22 mouse cellular contexts compared by ENCODE assay signal in genomic region chr1:71936501-71937129, GRCm38 (mm10).
DNase-seq lines count a peak whose midpoint lies in the region; ATAC-seq lines count a peak whose summit lies in the region.
"Had no signal": no experiment of that assay in that cellular context is flagged by ENCODE, and none has a peak within 500 bp of the region (broad histone marks: within the 10 kb centered on the region; RNA-seq: fewer than 3 reads in every experiment).

No protein-coding gene starts in this region.

- DNase-seq in forebrain, embryonic 10.5 days (ENCODE audit: extremely low spot score, low spot score) = no peak
- peak; percentile 5 for DNase-seq in kidney, adult 9 months
- DNase-seq in kidney, adult 18-20 months = no peak
- peak; percentile 48 for DNase-seq in 3134 (ENCODE audit: extremely low read depth, insufficient read length, low spot score)
- no peak for DNase-seq in right cerebral cortex, postnatal 10 days (ENCODE audit: low spot score in 2 of 2)
- DNase-seq in adrenal gland, postnatal 4 days (ENCODE audit: low spot score in 2 of 2) = no peak
- DNase-seq: cerebellum, adult 8-10 months; gastrocnemius, postnatal 14 days; heart, postnatal 10 days; liver, embryonic 13.5 days; midbrain, embryonic 14.5 days; right cerebral cortex, postnatal 25 days had no signal

- peaks cover 12% of the 10 kb centered on the region; the same call in 1 of the 2 replicates for H3K4me1 ChIP-seq in forebrain, embryonic 10.5 days
- H3K4me1 ChIP-seq in forebrain, embryonic 16.5 days (replicated peaks; ENCODE audit: control insufficient read depth, insufficient read depth, low read length) = no peaks in the 10 kb centered on the region

- no peak overlapping the region for H3K9ac ChIP-seq in forebrain, embryonic 16.5 days (replicated peaks; ENCODE audit: low read depth, low read length)
- H3K9ac ChIP-seq: hindbrain, embryonic 13.5 days; liver, embryonic 13.5 days; neural tube, embryonic 15.5 days had no signal

- ATAC-seq in forebrain, embryonic 16.5 days = no peak
- ATAC-seq in granulocyte monocyte progenitor cell, adult 5-6 weeks (replicated peaks; ENCODE audit: poor library complexity, severe bottlenecking) = peak; percentile 43
- ATAC-seq: forebrain, embryonic 14.5 days; intestine, postnatal 0 days; lung, postnatal 0 days had no signal

- H3K27ac ChIP-seq in forebrain, embryonic 10.5 days = peak overlapping the region; percentile 1; the same call in 1 of the 2 replicates
- no peak overlapping the region for H3K27ac ChIP-seq in forebrain, embryonic 16.5 days (ENCODE audit: low read length)
- H3K27ac ChIP-seq: hindbrain, embryonic 13.5 days; liver, embryonic 13.5 days; neural tube, embryonic 15.5 days had no signal

- H3K4me2 ChIP-seq in forebrain, embryonic 16.5 days (ENCODE audit: low read length) = no peak overlapping the region
- H3K4me2 ChIP-seq: hindbrain, embryonic 13.5 days; liver, embryonic 13.5 days; neural tube, embryonic 15.5 days had no signal

- H3K36me3 ChIP-seq in forebrain, embryonic 10.5 days (replicated peaks) = no peaks in the 10 kb centered on the region
- H3K36me3 ChIP-seq in forebrain, embryonic 16.5 days (ENCODE audit: control insufficient read depth, insufficient read depth) = no peaks in the 10 kb centered on the region
- H3K36me3 ChIP-seq: hindbrain, embryonic 13.5 days; liver, embryonic 13.5 days; neural tube, embryonic 15.5 days had no signal

- WGBS in forebrain, embryonic 10.5 days = 72% methylated on average over 5 of the region's 5 CpGs
- 75% methylated on average over 5 of the region's 5 CpGs for WGBS in forebrain, embryonic 16.5 days

- H3K4me3 ChIP-seq in forebrain, embryonic 10.5 days = no peak overlapping the region
- H3K4me3 ChIP-seq in forebrain, embryonic 16.5 days (replicated peaks; ENCODE audit: low read length) = no peak overlapping the region
- H3K4me3 ChIP-seq: erythroblast, embryonic 14.5 days; hindbrain, embryonic 13.5 days; liver, embryonic 13.5 days; myocyte; neural tube, embryonic 15.5 days had no signal

- H3K27me3 ChIP-seq in forebrain, embryonic 10.5 days (ENCODE audit: poor library complexity, severe bottlenecking) = no peaks in the 10 kb centered on the region
- no peaks in the 10 kb centered on the region for H3K27me3 ChIP-seq in forebrain, embryonic 16.5 days (replicated peaks; ENCODE audit: control insufficient read depth, insufficient read depth, low read length)
- H3K27me3 ChIP-seq: CH12.LX; hindbrain, embryonic 13.5 days; liver, embryonic 13.5 days; neural tube, embryonic 15.5 days had no signal

- H3K9me3 ChIP-seq in forebrain, embryonic 10.5 days = no peaks in the 10 kb centered on the region
- H3K9me3 ChIP-seq in forebrain, embryonic 16.5 days (ENCODE audit: control insufficient read depth, low read length) = no peaks in the 10 kb centered on the region
- H3K9me3 ChIP-seq: hindbrain, embryonic 13.5 days; liver, embryonic 13.5 days; neural tube, embryonic 15.5 days had no signal

Comparison
In these comparisons a context has a peak if more than half of its experiments do, and no peak if none do; other contexts are left out.
1. DNase-seq: peak in kidney, adult 9 months (single experiment) and 3134 (single experiment); none in forebrain, embryonic 10.5 days (single experiment), kidney, adult 18-20 months (single experiment), right cerebral cortex, postnatal 10 days (0 of 2) and adrenal gland, postnatal 4 days (0 of 2).